Mouse (Mus musculus) kidney, postnatal 25 days (tissue): ENCODE measurements around the gene Rbm19.
"Not testable (repeated sequence)": the region's sequence is repeated elsewhere in the genome, so short reads cannot be mapped to it uniquely, and the experiment has no call there.

Experiments
- DNase-seq, 2 experiments: peaks; one replicate each; pipeline ENCODE4 v3.0.0; 2021; ENCODE audit warnings: mixed read lengths in 2 of 2

Rbm19 gene

GRCm38 (mm10) chr5:120116261-120117050 is at the start of gene Rbm19:
Gene Rbm19, plus strand, starts transcription at chr5:120116465.
- DNase-seq, result peak; percentile 95

GRCm38 (mm10) chr5:120067266-120067665 is 49.0 kb upstream of the Rbm19 start:
- DNase-seq, result no peak

- DNase-seq, result no peak
Measured at GRCm38 (mm10) chr5:120074101-120074500, 42.2 kb upstream of the Rbm19 start.

- no peak for DNase-seq
Measured at GRCm38 (mm10) chr5:120080027-120080426, 36.2 kb upstream of the Rbm19 start.

- DNase-seq, result no peak
Measured at GRCm38 (mm10) chr5:120080468-120080867, 35.8 kb upstream of the Rbm19 start.

- DNase-seq, result peak; percentile 89 to 94
Measured at GRCm38 (mm10) chr5:120088561-120088960, 27.7 kb upstream of the Rbm19 start.

- DNase-seq, result peak; percentile 49 to 62
Measured at GRCm38 (mm10) chr5:120094602-120095001, 21.7 kb upstream of the Rbm19 start.

GRCm38 (mm10) chr5:120097042-120097441 is 19.2 kb upstream of the Rbm19 start:
- no peak for DNase-seq

- no peak for DNase-seq
Measured at GRCm38 (mm10) chr5:120100814-120101213, 15.5 kb upstream of the Rbm19 start.

- DNase-seq, result no peak
Measured at GRCm38 (mm10) chr5:120102097-120102496, 14.2 kb upstream of the Rbm19 start.

- DNase-seq, result peak in 1 of 2 experiments; percentile 30
Measured at GRCm38 (mm10) chr5:120102732-120103131, 13.5 kb upstream of the Rbm19 start.

- peak; percentile 19 to 51 for DNase-seq
Measured at GRCm38 (mm10) chr5:120103458-120103857, 12.8 kb upstream of the Rbm19 start.

- peak in 1 of 2 experiments; percentile 15 for DNase-seq
Measured at GRCm38 (mm10) chr5:120106424-120107073, 9.7 kb upstream of the Rbm19 start.

GRCm38 (mm10) chr5:120114361-120114760 is 1.9 kb upstream of the Rbm19 start:
- no peak for DNase-seq

GRCm38 (mm10) chr5:120117161-120117560 is 896 bp downstream of the Rbm19 start:
- not testable (repeated sequence) for DNase-seq

GRCm38 (mm10) chr5:120124881-120125690 is 8.8 kb downstream of the Rbm19 start:
- no peak for DNase-seq

- no peak for DNase-seq
Measured at GRCm38 (mm10) chr5:120127641-120128040, 11.4 kb downstream of the Rbm19 start.

- DNase-seq, result no peak
Measured at GRCm38 (mm10) chr5:120128511-120128910, 12.2 kb downstream of the Rbm19 start.

- DNase-seq, result no peak
Measured at GRCm38 (mm10) chr5:120129070-120129469, 12.8 kb downstream of the Rbm19 start.

GRCm38 (mm10) chr5:120129761-120130160 is 13.5 kb downstream of the Rbm19 start:
- DNase-seq, result no peak

GRCm38 (mm10) chr5:120130163-120130562 is 13.9 kb downstream of the Rbm19 start:
- no peak for DNase-seq

GRCm38 (mm10) chr5:120131600-120131999 is 15.3 kb downstream of the Rbm19 start:
- peak in 1 of 2 experiments; percentile 52 for DNase-seq

- DNase-seq, result peak; percentile 53 to 56
Measured at GRCm38 (mm10) chr5:120134000-120134399, 17.7 kb downstream of the Rbm19 start.
